Mouse (Mus musculus) cerebellum, postnatal 4 days (tissue): Measurements from ENCODE around the gene Gfra1.
A peak's percentile ranks its signal among the peaks of the same experiment; 100 is the strongest.

ENCODE experiments used
- DNase-seq, 2 experiments: peaks; one replicate each; pipeline ENCODE4 v3.0.0; 2022; ENCODE audit warnings: low spot score in 2 of 2, mixed read lengths in 1 of 2

The Gfra1 gene

DNA sequence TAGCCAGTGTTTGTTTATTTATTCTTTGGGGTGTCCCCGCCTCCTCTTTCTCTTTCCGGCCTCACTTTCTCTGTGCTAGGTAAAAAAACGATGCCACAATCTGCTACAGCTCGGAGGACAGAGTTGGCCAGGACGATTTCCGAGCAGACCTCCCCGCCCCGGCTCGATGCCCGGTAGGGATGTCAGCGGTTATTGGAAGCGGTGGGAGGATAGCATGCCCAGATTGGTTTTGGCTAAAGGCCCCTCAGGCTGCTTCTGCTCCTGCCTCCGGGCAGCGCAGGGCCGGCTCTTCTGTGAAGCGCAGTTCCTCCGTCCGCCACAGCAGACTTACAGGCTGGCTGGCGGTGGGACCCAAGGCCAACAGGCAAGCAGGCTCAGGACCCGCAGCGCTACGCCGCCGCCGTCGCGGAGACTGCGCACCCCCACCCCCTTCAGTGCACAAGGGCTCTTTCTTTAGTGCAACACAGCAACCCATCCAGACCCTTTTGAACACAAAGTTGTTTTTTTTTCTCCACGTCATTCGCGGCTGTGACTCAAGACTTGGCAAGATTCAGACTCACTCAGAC lies at the start of gene Gfra1:
Gene Gfra1 (minus strand): TSS at position 414 of the 566 bp plus-strand sequence.
- DNase-seq: peak; percentile 53 to 65

DNA sequence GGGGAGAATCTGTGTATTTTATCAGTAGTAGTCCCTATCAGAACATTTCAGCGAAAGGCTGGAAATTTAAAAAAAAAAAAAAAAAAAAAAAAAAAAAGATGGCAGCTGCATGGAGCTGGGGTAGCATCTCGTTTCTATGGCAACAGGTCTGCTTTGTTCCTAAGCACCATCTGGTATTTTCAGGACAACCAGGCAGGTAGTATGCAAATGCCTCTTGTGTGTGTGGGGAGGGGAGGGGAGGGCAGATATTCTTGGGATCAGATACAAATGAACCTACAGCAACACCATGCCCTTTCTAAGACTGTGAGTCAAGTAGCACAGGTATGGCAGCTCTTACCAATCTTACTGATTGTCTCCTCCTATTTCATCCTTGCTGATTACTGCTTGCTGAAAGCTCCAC lies 44.3 kb upstream of the Gfra1 start:
- no peak for DNase-seq

DNA sequence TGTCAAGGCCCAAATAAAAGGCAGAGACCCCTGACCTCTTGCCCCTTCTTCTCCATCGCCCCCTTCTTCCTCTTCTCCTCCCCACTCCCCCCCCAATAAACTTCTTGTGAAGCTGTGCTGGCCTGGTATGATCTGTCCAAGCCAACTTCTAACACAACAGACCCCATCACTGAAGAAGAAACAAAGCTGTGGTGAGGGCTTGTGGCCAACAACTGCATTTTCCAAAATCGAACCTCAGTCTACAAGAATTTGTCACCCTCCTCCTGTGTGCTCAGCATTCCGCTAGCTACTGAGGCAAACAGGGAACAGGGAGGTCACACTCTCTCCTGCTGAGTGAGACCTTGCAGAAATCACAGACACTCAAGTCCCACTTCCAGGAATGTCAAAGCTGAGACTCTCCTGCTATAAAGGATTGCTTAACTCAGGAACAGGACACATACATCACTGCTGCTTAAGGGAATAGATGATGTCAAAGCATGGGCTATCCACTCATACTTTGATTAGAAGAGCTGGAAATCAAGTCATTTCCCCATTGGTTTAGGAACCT lies 43.8 kb upstream of the Gfra1 start:
- no peak for DNase-seq

DNA sequence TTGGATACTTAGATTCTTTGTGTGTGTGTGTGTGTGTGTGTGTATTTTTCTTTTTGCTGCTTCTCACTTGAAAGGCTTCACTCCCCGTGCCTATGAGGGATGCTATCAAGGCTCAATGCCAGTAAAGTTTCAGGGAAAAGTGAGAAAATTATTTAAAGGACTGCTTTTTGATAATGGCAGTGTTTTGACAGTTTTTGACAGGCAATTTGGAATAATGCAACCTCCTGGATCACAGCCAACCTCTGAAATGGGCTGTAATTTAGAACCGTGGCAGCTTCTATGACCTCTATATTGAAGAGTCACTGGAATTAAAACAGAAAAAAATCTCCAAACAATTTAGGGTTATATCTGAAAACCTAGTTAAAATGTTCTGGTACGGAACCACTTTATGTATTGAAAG lies 41.4 kb upstream of the Gfra1 start:
- DNase-seq: no peak

DNA sequence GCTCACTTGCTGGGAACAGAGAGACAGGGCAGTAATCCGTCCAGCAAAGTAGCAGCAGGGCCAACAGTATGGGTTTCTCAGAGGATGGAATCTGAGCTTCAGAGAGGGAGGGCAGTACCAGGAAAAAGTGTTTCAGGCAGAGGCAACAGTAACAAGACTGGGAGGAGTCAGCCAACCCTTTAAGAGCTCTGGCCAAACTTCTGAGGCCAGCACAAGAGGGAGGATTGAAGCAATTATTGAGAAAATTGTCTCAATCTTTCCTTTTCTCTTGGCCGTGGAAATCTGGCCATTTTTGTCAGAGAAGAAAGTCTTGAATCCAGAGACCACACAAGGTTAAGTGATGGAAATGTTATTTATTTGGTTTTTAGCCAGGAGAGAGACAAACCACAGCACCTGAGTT lies 31.0 kb upstream of the Gfra1 start:
- no peak for DNase-seq

DNA sequence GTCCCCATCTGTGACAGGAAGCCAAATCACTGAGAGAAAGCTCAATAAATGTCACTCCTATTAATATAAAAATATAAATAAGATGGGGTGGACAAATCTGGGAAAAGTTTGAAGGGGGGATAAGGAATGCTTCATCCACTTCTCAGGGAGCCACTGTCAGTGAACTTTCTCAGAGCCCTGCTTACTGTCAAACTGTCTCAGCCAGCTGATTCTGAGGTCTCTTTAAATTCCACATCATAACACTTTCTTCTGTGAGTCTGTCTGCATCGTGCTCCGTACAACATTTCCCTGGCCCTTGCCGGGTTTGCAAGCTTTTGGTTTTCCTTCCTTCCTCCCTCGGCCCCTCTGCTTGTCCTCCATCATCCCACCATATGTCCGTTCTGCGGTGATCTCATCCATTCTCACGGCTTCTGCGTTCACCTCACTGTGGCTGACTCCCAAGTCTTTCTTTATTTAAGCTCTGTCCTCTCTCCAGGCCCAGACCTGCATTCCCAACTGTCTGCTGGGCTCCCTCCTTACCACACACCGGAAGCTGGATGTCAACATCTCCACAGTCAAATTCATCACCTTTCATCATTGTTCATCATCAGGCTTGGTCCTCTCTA lies 26.8 kb upstream of the Gfra1 start:
- no peak for DNase-seq

DNA sequence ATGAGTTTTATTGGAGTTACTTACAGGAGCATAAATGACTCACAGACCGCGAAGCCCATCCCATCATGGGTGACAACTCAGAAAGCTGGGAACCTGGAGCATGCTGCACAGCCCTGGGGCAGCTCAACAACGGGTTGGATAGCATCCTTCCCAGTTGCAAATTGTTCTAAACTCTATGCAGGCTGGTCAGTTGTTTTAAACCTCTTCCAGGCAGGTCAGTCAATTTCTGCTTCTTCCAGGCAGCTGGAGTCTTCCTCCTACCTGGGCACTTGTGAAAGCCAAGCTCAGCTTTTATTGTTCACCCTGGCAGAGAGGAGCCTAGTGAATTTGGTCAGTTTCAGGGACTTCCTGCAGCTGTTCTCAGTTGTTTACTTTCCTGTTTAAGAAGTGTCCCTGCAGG lies 18.5 kb upstream of the Gfra1 start:
- DNase-seq: no peak

DNA sequence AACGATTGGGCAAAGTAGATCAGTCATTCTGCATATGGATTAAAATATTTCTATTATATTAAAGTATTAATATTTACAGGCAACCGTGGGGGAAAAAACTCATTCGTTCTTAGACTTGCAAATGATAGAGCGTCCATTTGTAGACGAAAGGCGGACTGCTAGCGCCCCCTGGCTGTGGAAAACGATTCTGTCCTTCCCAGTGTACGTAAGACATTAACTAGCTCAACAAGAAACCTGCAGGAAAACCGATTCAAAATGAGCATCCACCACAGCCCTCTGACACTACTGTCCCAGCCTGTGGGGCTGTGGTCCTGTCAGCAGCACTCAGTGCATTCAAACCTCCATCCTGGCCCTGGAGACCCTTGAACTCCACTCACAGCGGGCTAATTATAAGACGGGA lies 13.7 kb upstream of the Gfra1 start:
- peak; percentile 90 to 93 for DNase-seq

DNA sequence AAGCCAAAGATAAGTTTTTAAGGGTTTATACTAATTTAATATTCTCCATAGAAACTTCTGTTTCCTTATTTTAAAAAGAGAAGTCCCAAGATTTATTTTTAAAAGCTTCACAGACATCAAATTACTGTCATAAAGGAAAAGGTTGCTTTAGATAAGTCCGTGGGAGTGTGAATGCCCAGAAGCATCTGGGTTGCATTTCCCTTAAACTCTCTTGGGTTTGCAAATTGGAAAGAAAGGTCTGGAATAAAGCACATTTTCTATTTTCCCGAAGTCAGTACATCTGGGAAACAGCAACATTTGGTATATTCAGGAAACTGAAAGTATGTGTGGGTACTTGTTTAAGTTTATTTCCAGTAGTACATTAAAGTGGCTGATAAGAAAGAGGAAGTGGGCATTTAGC lies 12.6 kb upstream of the Gfra1 start:
- DNase-seq: no peak

DNA sequence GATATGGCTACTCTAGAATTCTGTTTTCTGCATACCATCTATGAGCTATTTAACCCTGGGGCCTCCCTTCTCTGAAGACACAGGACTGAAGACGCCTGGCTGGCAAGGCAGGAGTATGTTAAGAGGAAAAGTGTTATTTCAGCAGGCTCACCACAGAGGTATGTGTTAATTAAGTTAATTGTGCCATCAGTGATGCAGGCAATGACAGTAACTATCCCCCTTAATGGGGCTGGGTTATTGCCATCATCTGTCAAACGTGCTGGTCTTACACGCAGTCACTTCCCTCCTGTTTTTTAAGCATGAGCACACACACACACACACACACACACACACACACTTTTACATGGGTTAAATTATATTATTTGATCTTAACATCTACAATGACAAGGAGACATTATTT lies 8.0 kb upstream of the Gfra1 start:
- DNase-seq: no peak

DNA sequence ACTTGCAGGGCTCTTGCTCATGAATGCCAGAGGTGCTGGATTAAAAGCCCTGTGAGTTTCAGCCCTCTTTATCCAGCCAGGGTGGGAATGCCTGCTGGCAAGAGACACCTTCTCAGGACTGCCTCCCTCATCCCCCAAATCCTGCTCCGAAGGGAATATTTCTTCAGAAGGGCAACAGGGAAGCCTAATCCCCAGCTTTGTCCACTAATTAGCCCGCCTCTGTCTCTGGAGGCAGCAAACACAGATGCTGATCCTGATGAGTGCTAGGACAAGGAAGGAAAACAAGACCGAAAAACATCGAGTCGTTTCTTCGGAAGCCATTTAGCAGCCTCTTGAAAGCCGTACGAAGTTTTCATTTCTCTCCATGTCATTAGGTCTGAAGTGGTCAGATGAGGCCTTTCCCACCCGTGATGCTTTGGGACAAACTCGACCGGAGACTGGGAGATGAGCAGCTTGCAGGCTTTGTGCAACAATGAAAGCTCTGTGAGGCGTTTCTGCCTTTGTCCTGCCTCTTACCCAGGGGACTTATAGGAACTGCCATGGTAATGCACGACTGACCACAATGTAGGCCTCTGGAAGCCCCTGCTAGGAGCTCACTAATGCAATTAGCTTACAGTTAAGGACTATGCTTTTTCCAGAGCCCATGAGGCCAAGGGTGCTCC lies 4.8 kb upstream of the Gfra1 start:
- no peak for DNase-seq

DNA sequence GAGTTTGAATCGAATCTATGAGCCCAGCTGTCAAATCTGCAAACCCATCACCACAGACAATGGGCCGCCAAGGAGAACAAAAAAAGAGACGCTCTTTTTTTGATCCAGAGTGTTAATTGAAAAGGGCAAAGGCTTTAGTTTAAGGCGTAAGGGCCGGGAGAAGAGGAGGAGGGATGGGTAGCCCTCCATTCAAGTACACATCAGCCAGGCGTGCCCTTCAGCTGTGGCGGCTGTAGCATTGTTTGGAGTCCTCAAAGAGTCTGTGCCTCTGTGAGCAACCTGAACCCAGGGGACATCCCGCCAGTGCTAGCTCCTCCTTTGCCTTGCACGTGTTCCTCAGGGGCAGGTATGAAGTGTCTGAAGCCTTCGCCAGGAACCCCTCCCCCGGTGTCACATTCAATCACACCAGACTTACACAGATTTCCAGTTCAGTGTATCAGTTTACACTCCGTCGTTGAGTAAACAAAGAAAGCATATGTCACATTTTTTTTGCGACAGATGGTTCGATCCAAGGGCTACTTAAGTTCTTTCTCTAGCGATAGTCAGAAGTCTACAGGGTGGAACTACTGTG lies 867 bp upstream of the Gfra1 start:
- DNase-seq: peak in 1 of 2 experiments; percentile 6

DNA sequence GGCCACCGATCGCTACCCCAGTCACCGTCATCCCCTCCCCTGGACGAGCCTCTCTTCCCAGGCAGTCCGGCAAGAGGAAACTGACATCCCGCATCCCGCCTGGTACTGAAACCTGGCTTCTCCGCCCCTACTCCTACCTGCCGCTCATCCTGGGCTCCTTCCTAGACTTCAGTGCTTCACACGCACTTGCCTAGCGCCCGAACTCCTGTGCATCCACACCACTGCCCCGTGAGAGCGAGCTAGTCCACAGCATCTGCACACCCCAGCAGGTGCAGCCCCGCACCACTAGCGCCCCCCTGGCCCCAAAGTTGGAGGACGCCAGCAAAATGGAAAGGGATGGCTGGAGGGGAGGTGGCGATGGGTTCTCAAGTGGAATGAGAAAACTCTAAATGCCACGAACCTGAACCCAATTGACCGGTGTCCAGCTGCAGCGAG lies 631 bp downstream of the Gfra1 start:
- DNase-seq: peak in 1 of 2 experiments; percentile 39

DNA sequence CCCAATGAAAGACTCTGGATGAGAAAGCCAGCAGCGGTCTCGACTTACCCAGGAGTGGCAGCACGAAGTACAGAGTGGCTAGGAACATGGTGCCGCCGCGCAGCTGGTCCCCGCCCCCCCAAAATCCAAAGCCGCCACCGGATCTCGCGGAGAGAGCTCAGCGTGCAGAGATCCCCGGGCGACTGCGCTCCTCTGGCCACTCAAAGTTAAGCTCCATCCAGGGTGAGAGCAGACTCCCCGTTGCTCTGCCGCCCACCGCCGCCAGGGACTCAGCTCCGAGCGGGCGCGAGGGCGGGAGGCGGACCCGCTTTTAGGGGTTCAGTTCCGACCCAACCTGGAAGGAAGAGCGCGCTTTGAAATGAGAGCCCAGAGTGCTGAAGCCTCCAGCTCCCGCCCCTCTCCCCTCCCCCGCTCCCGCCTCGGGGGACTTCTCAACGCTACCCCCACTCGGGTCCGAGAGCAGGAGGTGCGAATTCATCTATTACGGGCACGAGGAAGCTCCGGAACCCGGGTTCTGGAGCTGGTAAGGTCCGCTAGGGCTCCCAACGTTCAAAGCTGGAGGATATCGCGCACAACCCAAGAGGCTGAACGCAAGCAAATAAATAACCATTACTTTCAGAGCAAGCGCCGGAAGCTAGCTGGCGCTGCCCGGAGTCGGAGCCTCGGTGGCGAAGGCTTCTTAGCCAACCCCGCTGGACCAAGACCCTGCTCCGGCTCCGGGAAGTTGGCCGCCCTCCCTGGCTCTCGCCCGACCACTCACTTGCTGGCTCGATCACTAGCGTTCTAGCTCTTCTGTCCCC lies 1.2 kb downstream of the Gfra1 start:
- DNase-seq: peak in 1 of 2 experiments; percentile 56

DNA sequence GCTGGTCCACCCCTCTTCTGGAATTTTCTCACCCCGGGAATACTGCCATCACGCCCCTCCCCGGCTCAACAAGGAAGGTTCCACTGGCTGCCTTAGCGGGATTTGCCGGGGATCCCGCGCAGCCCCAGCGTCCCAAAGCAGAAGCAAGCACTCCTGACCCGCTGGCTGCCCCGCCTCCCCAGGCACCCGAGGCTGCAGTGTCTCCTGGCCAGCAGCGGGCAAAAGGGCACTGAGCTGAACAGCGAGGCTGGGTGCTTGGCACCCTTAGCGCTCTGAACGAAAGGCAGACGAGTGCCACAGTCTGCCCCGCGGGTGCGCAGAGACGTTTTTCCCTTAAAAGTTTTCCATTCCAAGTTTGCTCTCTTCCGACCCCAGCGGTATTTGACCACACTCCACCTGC lies 2.1 kb downstream of the Gfra1 start:
- peak in 1 of 2 experiments; percentile 9 for DNase-seq

DNA sequence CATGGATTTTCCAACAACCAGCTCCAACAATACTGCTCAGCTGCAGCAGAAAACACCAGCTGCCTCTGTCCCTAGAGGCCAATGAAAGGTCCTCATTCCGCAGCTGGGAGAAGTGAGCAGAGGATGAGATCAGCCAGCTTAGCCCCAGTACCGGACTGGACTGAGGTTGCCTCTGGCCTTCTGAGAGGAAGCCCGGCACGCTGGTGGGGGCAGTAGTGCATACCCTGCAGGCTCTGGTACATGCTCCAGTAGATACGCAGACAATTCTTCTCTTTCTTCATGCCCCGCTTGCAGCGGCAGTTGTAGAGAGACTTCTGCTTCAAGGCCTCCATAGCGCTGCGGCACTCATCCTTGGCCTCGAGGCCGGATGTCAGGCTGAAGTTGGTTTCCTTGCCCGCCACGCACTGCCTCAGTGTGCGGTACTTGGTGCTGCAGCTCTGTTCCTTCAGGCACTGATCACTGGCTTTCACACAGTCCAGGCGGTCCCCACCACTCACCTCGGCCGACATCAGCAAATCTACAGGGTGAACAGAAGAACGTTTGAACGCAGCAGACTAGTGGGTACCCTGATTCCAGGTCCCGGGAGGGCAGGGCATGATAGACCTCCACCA lies 2.7 kb downstream of the Gfra1 start:
- no peak for DNase-seq

DNA sequence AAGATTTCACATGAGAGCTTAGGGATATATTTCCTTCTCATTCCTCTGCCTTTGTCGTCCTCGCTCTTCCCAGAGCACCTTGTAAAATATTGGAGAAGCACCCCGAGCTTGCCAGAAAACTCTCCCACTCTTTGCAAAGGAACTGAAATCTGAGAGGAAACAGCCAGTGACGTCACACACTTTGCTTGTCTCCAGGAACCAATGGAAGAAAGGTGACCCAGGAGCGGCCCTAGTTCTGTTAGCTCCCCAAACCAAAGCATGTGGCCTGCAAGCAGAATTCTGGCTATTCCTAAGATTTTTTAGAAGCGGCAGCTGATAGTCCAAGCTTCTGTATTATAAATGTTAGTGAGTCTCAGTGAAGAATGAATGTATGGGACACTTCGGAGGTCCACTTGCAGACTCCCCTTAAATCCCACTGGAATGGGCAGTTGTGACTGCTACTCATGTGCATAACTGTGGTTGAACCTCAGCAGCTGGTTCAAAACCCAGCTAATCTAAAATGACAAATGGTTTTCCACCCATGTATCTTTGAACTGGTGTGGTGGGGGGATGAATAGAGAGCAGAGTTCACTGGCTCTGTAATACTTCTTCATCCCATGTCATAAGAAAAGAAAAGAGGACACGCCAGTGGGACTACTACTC lies 3.4 kb downstream of the Gfra1 start:
- DNase-seq: no peak

DNA sequence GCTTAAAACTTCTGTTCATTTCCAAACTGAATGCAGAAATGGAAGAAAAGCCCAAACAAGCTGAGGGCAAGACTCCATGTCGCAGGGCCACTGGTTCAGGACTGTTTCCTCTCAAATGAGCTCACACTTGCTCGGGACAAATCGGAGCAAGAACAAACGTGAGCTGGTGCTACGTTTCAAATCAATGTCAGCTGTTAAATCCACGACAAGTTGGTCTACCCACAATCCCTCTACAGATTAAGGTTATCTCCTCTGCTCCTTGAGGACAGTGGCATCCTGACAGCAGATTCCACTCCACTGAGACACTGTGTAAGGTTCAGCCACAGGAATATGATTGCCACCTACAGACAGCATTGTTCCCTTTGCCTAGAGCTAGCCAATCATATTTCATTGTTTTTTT lies 4.4 kb downstream of the Gfra1 start:
- no peak for DNase-seq

DNA sequence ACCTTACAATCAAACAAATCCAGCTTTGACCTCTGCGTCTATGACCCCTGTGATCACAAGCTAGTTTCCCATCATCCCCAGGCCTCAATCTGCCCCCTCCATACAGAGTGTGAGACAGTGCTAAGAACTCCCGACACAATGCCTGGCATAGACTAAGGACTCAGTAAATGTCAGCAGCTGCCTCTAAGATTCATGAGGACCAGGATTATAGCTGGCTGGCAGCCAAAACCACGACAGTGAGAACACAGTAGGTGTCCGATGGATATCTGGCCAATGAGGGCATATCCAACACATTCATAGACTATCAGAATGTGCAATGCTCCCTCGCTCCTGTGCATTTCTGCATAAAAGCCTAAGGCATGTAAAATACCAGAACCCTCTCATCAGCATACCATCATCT lies 5.0 kb downstream of the Gfra1 start:
- DNase-seq: peak in 1 of 2 experiments; percentile 29

DNA sequence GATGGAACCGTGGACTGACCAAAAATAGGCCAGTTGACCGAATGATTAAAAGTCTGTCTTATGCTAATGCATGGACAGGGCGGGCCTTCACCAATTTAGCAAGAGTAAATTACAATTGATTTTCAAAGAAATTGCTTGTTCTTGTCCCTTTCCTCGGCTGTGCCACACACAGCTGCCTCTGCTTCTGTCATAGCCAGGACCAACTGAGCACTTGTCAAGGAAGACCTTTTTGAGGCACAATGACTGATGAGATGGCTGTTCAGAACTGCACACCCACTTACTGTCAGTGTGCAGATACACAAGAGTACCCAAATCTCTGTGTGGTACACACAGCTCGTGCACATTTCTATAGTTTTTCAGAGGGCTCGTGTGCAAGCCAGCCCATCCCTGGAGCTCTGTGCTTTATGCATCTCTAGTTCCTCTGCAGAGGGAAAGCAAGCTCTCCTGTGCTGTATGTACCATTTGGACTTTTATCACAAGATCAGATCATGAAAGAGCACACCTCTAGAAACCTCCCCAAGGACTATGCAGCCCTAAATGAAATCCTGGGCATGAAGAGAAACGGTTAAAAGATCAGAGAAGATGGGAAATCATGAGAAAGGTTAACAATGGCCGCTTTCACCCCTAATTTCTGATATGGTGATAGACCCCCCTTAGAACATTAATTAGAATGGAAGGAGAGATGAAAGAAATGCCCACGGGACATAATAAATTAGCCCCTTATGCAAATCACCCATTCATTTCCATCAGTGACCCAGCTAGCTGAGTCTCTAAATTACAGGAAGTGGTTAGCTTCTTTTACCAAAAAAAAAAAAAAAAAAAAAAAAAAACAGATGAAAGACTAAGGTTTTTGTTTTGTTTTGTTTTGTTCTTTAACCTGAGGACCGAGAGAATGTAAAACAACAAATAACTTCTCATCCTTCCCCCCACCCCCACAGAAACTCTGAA lies 12.7 kb downstream of the Gfra1 start:
- no peak for DNase-seq
